Mouse (Mus musculus): ENCODE data around the gene Pcnx3.

- no peak for TF ChIP-seq CTCF (IDR thresholded peaks at IDR 0.05; ENCODE audit: control insufficient read depth, insufficient read depth, insufficient read length)
- TF ChIP-seq MYOG (IDR thresholded peaks at IDR 0.05; ENCODE audit: control insufficient read depth, extremely low read depth, insufficient read length) = no peak
- TF ChIP-seq MYOD1 (IDR thresholded peaks at IDR 0.05; ENCODE audit: control insufficient read depth, insufficient read length, low read depth) = no peak
- no peak for TF ChIP-seq FOSL1 (IDR thresholded peaks at IDR 0.05; ENCODE audit: insufficient read depth, low read length, poor library complexity, severe bottlenecking)
Observed at GRCm38 (mm10) chr19:5730314-5731186, 41.8 kb upstream of the Pcnx3 start.
